Mouse (Mus musculus): Measurements from ENCODE around the gene 9330159F19Rik.

GRCm38 (mm10) chr10:29208735-29209134, 2.7 kb upstream of the 9330159F19Rik start:
- no peak for TF ChIP-seq CTCF (IDR thresholded peaks at IDR 0.05)
- TF ChIP-seq EP300 (IDR thresholded peaks at IDR 0.05; ENCODE audit: insufficient read depth, low read depth, low read length) = no peak
- TF ChIP-seq POLR2A (IDR thresholded peaks at IDR 0.05; ENCODE audit: insufficient read depth, low read depth, low read length) = no peak

Measured in heart, adult 2 months (tissue).